Mouse (Mus musculus) ES-Bruce4 (cell line): ENCODE results near the gene Mapk1ip1l. TPM values are rescaled to one million over a fixed set of nuclear protein-coding genes. Genes with fewer than 3 reads are reported as not detected.
A peak's percentile ranks its signal among the peaks of the same experiment; 100 is the strongest.

ENCODE experiments used
- H3K27ac ChIP-seq: 2 replicates; pipeline ENCODE4 v1.5.1; 2012; ENCODE audit warnings: low read length, inconsistent platforms; ENCODE audit not compliant: insufficient read depth
- H3K27me3 ChIP-seq: 2 replicates; pipeline ENCODE4 v1.6.1; 2012; ENCODE audit warnings: mild to moderate bottlenecking, low read length, inconsistent platforms; ENCODE audit not compliant: control insufficient read depth, poor library complexity, insufficient read depth, severe bottlenecking
- H3K36me3 ChIP-seq: 2 replicates; pipeline ENCODE4 v1.6.1; 2012; ENCODE audit warnings: inconsistent platforms, mild to moderate bottlenecking, low read length, moderate library complexity; ENCODE audit not compliant: control insufficient read depth, poor library complexity, insufficient read depth, severe bottlenecking
- H3K4me1 ChIP-seq: one replicate; pipeline ENCODE4 v1.8.1; 2011; ENCODE audit warnings: low read length; ENCODE audit not compliant: control insufficient read depth, insufficient read depth
- H3K4me3 ChIP-seq: 2 replicates; pipeline ENCODE4 v1.5.1; 2011; ENCODE audit warnings: low read depth, mild to moderate bottlenecking, low read length
- H3K9ac ChIP-seq: 2 replicates; pipeline ENCODE4 v1.6.1; 2012; ENCODE audit warnings: low read depth, mild to moderate bottlenecking, inconsistent platforms; ENCODE audit not compliant: poor library complexity, severe bottlenecking
- H3K9me3 ChIP-seq: replicated peaks from 2 replicates; pipeline ENCODE4 v1.6.1; 2012; ENCODE audit warnings: mild to moderate bottlenecking, low read length, inconsistent platforms; ENCODE audit not compliant: control insufficient read depth, poor library complexity, insufficient read depth, severe bottlenecking
- CTCF ChIP-seq: IDR thresholded peaks from one replicate; pipeline ENCODE4 v1.8.1; 2011; ENCODE audit warnings: low read depth, low read length
- EP300 ChIP-seq: IDR thresholded peaks from 2 replicates; pipeline ENCODE4 v1.6.1; 2011; ENCODE audit warnings: low read depth, low read length; ENCODE audit not compliant: insufficient read depth
- POLR2A ChIP-seq: IDR thresholded peaks from one replicate; pipeline ENCODE4 v1.8.1; 2011; ENCODE audit warnings: low read length; ENCODE audit not compliant: insufficient read depth
- polyA plus RNA-seq: library from polyadenylated mRNA; stranded (reverse); fragments of >200 nt; gene quantifications from 2 replicates; pipeline ENCODE4 v1.2.4, GENCODE M21; 2011; ENCODE audit warnings: low read depth; ENCODE audit not compliant: missing spikeins, insufficient read depth, insufficient read length

Gene Mapk1ip1l
- polyA plus RNA-seq, 1 experiment, result 215 TPM

DNA sequence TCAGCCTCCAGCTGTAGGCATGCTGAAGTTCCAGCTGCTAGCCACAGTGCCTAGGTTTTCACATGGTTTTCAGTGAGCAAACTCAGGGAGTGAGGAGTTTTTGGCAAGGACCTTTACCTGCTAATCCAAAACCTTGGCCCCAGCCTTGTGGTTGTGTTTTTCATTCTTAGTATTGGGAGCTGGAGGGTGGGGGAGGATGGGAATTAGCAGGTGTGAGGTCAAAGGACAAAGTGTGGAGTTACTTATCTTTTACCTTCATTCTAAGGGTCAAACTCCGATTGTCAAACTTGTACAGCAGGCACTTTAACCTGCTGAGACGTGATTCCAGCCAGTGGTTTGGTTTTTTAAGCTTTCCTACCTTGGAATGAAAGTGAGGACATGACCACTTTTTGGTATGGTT is 1.8 kb upstream of the Mapk1ip1l start:
- H3K27me3 ChIP-seq, result no peaks in the 10 kb centered on the region
- peak overlapping the region; percentile 79 for H3K27ac ChIP-seq
- H3K4me3 ChIP-seq, result no peak overlapping the region
- H3K36me3 ChIP-seq, result peaks cover 11% of the 10 kb centered on the region
- no peak for TF ChIP-seq EP300
- no peak for TF ChIP-seq CTCF
- TF ChIP-seq POLR2A, result no peak
- no peaks in the 10 kb centered on the region for H3K9me3 ChIP-seq
- H3K4me1 ChIP-seq, result no peaks in the 10 kb centered on the region
- H3K9ac ChIP-seq, result no peak overlapping the region

DNA sequence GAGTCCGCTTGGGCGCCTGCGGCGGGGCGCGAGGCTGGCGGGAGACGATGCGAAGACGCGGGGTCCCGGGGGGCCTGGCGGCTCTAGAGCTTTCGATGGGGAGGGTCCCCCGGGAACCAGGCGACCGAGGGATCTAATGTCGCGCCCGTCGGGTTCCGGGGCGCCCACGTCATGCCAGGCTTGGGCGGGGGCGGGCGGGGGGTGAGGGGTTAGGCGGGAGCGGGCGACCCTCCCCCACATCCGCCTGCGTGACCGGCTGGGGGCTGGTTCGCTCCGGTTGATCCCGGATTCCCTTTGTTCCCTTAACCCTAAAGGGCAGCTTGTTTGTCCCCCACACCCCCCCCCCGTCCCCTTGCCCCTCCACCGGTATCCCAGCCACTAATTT is 334 bp downstream of the Mapk1ip1l start:
- no peak for TF ChIP-seq EP300
- no peak for TF ChIP-seq CTCF
- no peak for TF ChIP-seq POLR2A
- Histone ChIP-seq H3K9me3 (no peaks in the 10 kb centered on the region), H3K9ac (peak overlapping the region; percentile 82), H3K4me1 (no peaks in the 10 kb centered on the region), H3K27ac (peak overlapping the region; percentile 77), H3K4me3 (peak overlapping the region; percentile 74), H3K27me3 (no peaks in the 10 kb centered on the region), H3K36me3 (peaks cover 19% of the 10 kb centered on the region)

DNA sequence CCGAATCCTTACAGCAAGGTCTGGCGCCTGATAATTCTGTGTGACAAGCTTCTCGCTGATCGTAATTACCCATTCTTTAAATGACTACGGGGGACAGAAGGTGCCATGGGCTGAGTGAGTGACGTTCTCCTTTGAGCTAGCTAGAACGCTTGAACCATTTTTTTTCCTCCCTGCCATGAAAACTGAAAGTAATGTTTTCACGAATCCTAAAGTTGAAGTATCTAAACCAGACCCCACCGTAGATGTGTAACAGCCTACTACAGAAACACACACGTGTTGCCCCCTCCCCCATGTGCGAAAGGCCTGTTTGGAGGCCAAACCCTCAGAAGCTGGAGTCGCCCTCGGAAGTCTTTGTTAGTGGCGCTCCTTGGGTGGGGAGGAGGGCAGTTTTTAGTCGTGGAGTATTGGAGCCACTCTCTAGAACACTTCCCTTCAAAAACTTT is 774 bp downstream of the Mapk1ip1l start:
- H3K4me1 ChIP-seq, result no peaks in the 10 kb centered on the region
- peaks cover 19% of the 10 kb centered on the region for H3K36me3 ChIP-seq
- H3K27me3 ChIP-seq, result no peaks in the 10 kb centered on the region
- peak overlapping the region; percentile 82 for H3K9ac ChIP-seq
- H3K4me3 ChIP-seq, result peak overlapping the region; percentile 74
- H3K9me3 ChIP-seq, result no peaks in the 10 kb centered on the region
- peak overlapping the region; percentile 77 for H3K27ac ChIP-seq
- TF ChIP-seq CTCF (no peak), EP300 (no peak), POLR2A (no peak)

DNA sequence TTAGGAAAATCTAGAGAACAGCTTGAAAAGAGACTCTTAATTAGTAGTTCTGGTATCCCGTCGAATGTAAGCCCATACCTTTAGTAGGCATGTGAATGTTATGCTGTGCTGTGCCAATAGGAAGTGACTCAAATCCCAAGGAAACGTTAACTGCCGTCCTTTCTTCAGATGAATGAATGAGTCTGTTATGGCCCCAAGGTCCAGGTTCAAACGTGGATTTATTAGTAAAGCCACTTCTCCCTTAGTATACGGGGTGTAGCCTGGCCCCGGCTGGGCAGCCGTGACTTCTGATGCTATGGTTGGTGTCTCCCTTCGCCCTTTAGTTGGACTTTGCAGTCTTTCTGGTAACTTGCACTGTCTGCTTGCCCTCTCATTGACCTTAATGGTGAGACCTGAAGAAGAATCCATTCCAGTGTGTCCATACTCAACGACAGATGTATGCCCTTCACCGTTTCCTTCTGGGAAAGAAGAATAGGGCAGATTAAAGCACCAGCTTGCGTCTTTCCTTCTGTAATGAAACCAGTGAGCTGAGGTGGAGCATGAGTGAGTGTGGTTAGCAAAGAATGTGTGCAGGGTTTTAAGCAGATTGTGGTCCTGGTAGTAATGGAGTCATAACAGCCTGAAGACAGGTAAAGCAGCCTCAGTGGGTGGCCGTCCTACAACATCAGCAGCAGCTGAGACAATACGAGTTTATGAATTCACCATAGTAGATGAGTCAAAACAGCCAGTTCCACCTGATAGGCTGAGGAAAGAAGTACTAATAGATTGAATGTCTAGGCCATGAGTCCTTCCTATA is 5.0 kb downstream of the Mapk1ip1l start:
- no peak overlapping the region for H3K4me3 ChIP-seq
- H3K9me3 ChIP-seq, result no peaks in the 10 kb centered on the region
- no peaks in the 10 kb centered on the region for H3K4me1 ChIP-seq
- H3K27me3 ChIP-seq, result no peaks in the 10 kb centered on the region
- no peak overlapping the region for H3K9ac ChIP-seq
- H3K27ac ChIP-seq, result no peak overlapping the region
- peaks cover 27% of the 10 kb centered on the region for H3K36me3 ChIP-seq
- no peak for TF ChIP-seq EP300
- no peak for TF ChIP-seq POLR2A
- TF ChIP-seq CTCF, result no peak

DNA sequence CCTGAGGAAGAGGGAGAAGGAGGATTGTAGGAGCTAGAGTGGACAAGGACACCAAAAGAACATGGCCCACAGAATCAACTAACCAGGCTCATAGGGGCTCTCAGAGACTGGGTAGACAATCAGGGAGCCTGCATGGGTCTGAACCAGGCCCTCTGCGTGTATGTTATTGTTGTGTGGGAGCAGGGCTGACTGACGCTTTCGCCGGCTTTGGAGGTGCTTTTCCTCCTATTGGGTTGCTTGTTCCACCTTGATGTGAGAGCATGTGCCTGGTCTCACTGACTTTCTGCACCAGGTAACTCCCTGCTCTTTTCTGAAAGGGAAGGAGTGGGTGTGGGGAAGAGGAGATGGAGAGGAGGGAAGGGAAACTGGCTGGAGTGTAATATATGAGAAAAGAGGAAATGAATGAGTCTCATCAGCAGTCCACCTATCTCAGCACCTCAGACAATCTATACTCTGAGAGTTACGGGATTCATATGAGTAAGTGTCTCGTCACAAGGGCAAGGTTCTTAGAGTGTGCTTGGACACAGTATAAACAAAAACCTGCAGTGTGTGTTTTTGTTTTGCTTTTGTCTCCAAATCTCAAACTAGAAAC is 6.8 kb downstream of the Mapk1ip1l start:
- TF ChIP-seq EP300, result no peak
- TF ChIP-seq CTCF, result no peak
- no peak for TF ChIP-seq POLR2A
- no peaks in the 10 kb centered on the region for H3K4me1 ChIP-seq
- H3K36me3 ChIP-seq, result peaks cover 36% of the 10 kb centered on the region
- H3K27me3 ChIP-seq, result no peaks in the 10 kb centered on the region
- H3K9me3 ChIP-seq, result no peaks in the 10 kb centered on the region
- H3K9ac ChIP-seq, result no peak overlapping the region
- H3K4me3 ChIP-seq, result no peak overlapping the region
- H3K27ac ChIP-seq, result no peak overlapping the region

DNA sequence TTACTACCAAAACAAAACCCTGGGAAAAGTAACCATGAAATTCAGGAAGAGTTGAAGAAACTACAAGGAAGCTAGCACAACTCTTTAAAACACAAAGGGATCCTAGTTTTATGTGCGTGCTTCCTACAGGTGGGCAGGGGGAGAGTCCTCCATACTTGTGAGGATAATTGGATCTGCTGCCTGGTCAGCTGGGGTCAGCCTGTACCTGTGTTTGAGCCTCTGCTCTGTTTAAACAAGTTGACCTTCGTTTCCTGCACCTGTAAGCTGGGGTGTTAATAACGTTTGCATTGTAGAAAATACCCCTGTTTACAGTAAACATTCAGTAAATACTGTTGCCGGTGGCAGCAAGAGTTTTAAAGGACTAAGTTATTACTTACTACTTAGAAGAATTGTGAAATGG is 7.9 kb downstream of the Mapk1ip1l start:
- H3K27me3 ChIP-seq, result no peaks in the 10 kb centered on the region
- H3K4me3 ChIP-seq, result no peak overlapping the region
- H3K4me1 ChIP-seq, result no peaks in the 10 kb centered on the region
- H3K36me3 ChIP-seq, result peaks cover 35% of the 10 kb centered on the region
- TF ChIP-seq CTCF, result no peak
- TF ChIP-seq POLR2A, result no peak
- no peak for TF ChIP-seq EP300
- no peaks in the 10 kb centered on the region for H3K9me3 ChIP-seq
- no peak overlapping the region for H3K9ac ChIP-seq
- no peak overlapping the region for H3K27ac ChIP-seq
